Mouse (Mus musculus): ENCODE data around the gene Ftl1.
"Not testable (repeated sequence)": the region's sequence is repeated elsewhere in the genome, so short reads cannot be mapped to it uniquely, and the experiment has no call there.

Ftl1 gene

GRCm38 (mm10) chr7:45476453-45476852, 16.8 kb upstream of the Ftl1 start:
- no peak for DNase-seq (ENCODE audit: low read depth, low spot score)

- DNase-seq (ENCODE audit: low read depth, low spot score): peak; percentile 82
These were observed 15.7 kb upstream of the Ftl1 start for GRCm38 (mm10) chr7:45475291-45475969.

GRCm38 (mm10) chr7:45470869-45471268, 11.2 kb upstream of the Ftl1 start:
- peak; percentile 90 for DNase-seq (ENCODE audit: low read depth, low spot score)

GRCm38 (mm10) chr7:45467090-45467670, 7.5 kb upstream of the Ftl1 start:
- DNase-seq (ENCODE audit: low read depth, low spot score): no peak

GRCm38 (mm10) chr7:45466283-45467089, 6.8 kb upstream of the Ftl1 start, which contains the start of gene Bax:
Gene Bax (minus strand): TSS chr7:45466898.
- DNase-seq (ENCODE audit: low read depth, low spot score): peak; percentile 98

- DNase-seq (ENCODE audit: low read depth, low spot score): peak; percentile 46
These were observed 5.9 kb upstream of the Ftl1 start for GRCm38 (mm10) chr7:45465549-45465948.

- no peak for DNase-seq (ENCODE audit: low read depth, low spot score)
These were observed 5.4 kb upstream of the Ftl1 start for GRCm38 (mm10) chr7:45465112-45465511.

- DNase-seq (ENCODE audit: low read depth, low spot score): no peak
These were observed 4.5 kb upstream of the Ftl1 start for GRCm38 (mm10) chr7:45463987-45464778.

GRCm38 (mm10) chr7:45462868-45463267, 3.2 kb upstream of the Ftl1 start:
- not testable (repeated sequence) for DNase-seq (ENCODE audit: low read depth, low spot score)

- DNase-seq (ENCODE audit: low read depth, low spot score): no peak
These were observed 2.6 kb upstream of the Ftl1 start for GRCm38 (mm10) chr7:45462325-45462724.

- DNase-seq (ENCODE audit: low read depth, low spot score): no peak
These were observed 2.1 kb upstream of the Ftl1 start for GRCm38 (mm10) chr7:45461781-45462180.

- no peak for DNase-seq (ENCODE audit: low read depth, low spot score)
These were observed 1.6 kb upstream of the Ftl1 start for GRCm38 (mm10) chr7:45461326-45461725.

- DNase-seq (ENCODE audit: low read depth, low spot score): peak; percentile 62
These were observed 1.2 kb upstream of the Ftl1 start for GRCm38 (mm10) chr7:45460860-45461314.

- DNase-seq (ENCODE audit: low read depth, low spot score): no peak
These were observed 693 bp upstream of the Ftl1 start for GRCm38 (mm10) chr7:45460377-45460776.

- DNase-seq (ENCODE audit: low read depth, low spot score): peak; percentile 84
These were observed 728 bp downstream of the Ftl1 start for GRCm38 (mm10) chr7:45458748-45459563.

GRCm38 (mm10) chr7:45457204-45458060, 2.3 kb downstream of the Ftl1 start:
- peak; percentile 67 for DNase-seq (ENCODE audit: low read depth, low spot score)

- no peak for DNase-seq (ENCODE audit: low read depth, low spot score)
These were observed 2.9 kb downstream of the Ftl1 start for GRCm38 (mm10) chr7:45456721-45457203.

GRCm38 (mm10) chr7:45455932-45456696, 3.6 kb downstream of the Ftl1 start:
- DNase-seq (ENCODE audit: low read depth, low spot score): no peak

GRCm38 (mm10) chr7:45454971-45455370, 4.7 kb downstream of the Ftl1 start:
- DNase-seq (ENCODE audit: low read depth, low spot score): no peak

Measured in brain, adult 2 months (tissue).